Mouse (Mus musculus): ENCODE data around the gene Nsg2.

DNA sequence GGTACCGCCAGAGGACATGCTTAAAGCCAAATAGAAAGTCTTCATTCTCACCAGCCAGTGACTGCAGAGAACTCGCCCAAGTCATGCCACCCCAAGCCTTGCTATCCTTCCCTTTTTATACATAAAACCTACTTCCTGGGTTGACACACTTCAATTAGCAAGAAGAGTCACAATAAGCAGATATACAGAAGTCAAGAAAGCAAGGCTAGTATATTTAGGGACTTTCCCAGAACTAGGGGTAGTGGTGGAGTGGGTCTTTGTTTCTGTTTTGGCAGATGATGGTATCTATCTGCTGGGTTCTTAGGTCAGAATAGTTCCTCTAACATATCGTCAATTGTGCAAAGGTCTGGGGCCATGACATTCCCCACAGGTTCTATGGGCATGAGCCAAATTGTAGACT is 7.7 kb upstream of the Nsg2 start:
- TF ChIP-seq GATA1 (IDR thresholded peaks at IDR 0.05; ENCODE audit: borderline replicate concordance, low read length) (no peak), FLI1 (IDR thresholded peaks at IDR 0.05; ENCODE audit: low read length) (no peak)
